Mouse (Mus musculus): ENCODE results near the gene Ankrd55. TPM values are rescaled to one million over a fixed set of nuclear protein-coding genes. Genes with fewer than 3 reads are reported as not detected.

The Ankrd55 gene
- polyA plus RNA-seq, 2 experiments = 1.0 to 1.6 TPM

- no peak for TF ChIP-seq POLR2A (IDR thresholded peaks at IDR 0.05; ENCODE audit: borderline replicate concordance, extremely low read depth, insufficient read depth, insufficient read length)
- Histone ChIP-seq H3K9me3 (ENCODE audit: control insufficient read depth, low read length) (no peaks in the 10 kb centered on the region), H3K27ac (replicated peaks; ENCODE audit: low read depth, low read length) (no peak overlapping the region), H3K27me3 (ENCODE audit: control insufficient read depth, insufficient read depth, low read length) (no peaks in the 10 kb centered on the region), H3K4me3 (replicated peaks; ENCODE audit: low read length) (no peak overlapping the region), H3K4me2 (replicated peaks; ENCODE audit: low read depth, low read length, severe bottlenecking) (no peak overlapping the region), H3K4me1 (ENCODE audit: control insufficient read depth, insufficient read depth, low read length) (peaks cover 8% of the 10 kb centered on the region; the same call in 1 of the 2 replicates), H3K9ac (ENCODE audit: low read depth, low read length, severe bottlenecking) (no peak overlapping the region), H3K36me3 (ENCODE audit: control insufficient read depth, insufficient read depth, low read length) (no peaks in the 10 kb centered on the region)
- 93% methylated on average over 2 of the region's 2 CpGs for WGBS
- DNase-seq (ENCODE audit: low spot score) (no peak), ATAC-seq (ENCODE audit: low FRiP score, low read depth) (no peak)
These were observed 105.1 kb downstream of the Ankrd55 start for GRCm38 (mm10) chr13:112393356-112393755.

- Histone ChIP-seq H3K4me2 (replicated peaks; ENCODE audit: low read depth, low read length, severe bottlenecking) (no peak overlapping the region), H3K9me3 (ENCODE audit: control insufficient read depth, low read length) (no peaks in the 10 kb centered on the region), H3K9ac (ENCODE audit: low read depth, low read length, severe bottlenecking) (no peak overlapping the region), H3K36me3 (ENCODE audit: control insufficient read depth, insufficient read depth, low read length) (no peaks in the 10 kb centered on the region), H3K4me1 (ENCODE audit: control insufficient read depth, insufficient read depth, low read length) (peaks cover 8% of the 10 kb centered on the region; the same call in 1 of the 2 replicates), H3K27me3 (ENCODE audit: control insufficient read depth, insufficient read depth, low read length) (no peaks in the 10 kb centered on the region), H3K27ac (replicated peaks; ENCODE audit: low read depth, low read length) (no peak overlapping the region), H3K4me3 (replicated peaks; ENCODE audit: low read length) (no peak overlapping the region)
- TF ChIP-seq POLR2A (IDR thresholded peaks at IDR 0.05; ENCODE audit: borderline replicate concordance, extremely low read depth, insufficient read depth, insufficient read length) = no peak
- no peak for ATAC-seq (ENCODE audit: low FRiP score, low read depth)
- 70% methylated on average over 9 of the region's 9 CpGs for WGBS
- no peak for DNase-seq (ENCODE audit: low spot score)
These were observed 106.0 kb downstream of the Ankrd55 start for GRCm38 (mm10) chr13:112394271-112394670.

GRCm38 (mm10) chr13:112404723-112405122 is 116.5 kb downstream of the Ankrd55 start:
- ATAC-seq (ENCODE audit: low FRiP score, low read depth) (no peak), DNase-seq (ENCODE audit: low spot score) (no peak)
- peaks cover 3% of the 10 kb centered on the region; the same call in 1 of the 2 replicates for H3K4me1 ChIP-seq (ENCODE audit: control insufficient read depth, insufficient read depth, low read length)
- H3K4me3 ChIP-seq (replicated peaks; ENCODE audit: low read length) = no peak overlapping the region
- H3K9me3 ChIP-seq (ENCODE audit: control insufficient read depth, low read length) = no peaks in the 10 kb centered on the region
- H3K9ac ChIP-seq (ENCODE audit: low read depth, low read length, severe bottlenecking) = no peak overlapping the region
- no peak overlapping the region for H3K27ac ChIP-seq (replicated peaks; ENCODE audit: low read depth, low read length)
- 63% methylated on average over 3 of the region's 3 CpGs for WGBS
- no peaks in the 10 kb centered on the region for H3K36me3 ChIP-seq (ENCODE audit: control insufficient read depth, insufficient read depth, low read length)
- no peak overlapping the region for H3K4me2 ChIP-seq (replicated peaks; ENCODE audit: low read depth, low read length, severe bottlenecking)
- H3K27me3 ChIP-seq (ENCODE audit: control insufficient read depth, insufficient read depth, low read length) = no peaks in the 10 kb centered on the region
- no peak for TF ChIP-seq POLR2A (IDR thresholded peaks at IDR 0.05; ENCODE audit: borderline replicate concordance, extremely low read depth, insufficient read depth, insufficient read length)

- Histone ChIP-seq H3K4me3 (replicated peaks; ENCODE audit: low read length) (no peak overlapping the region), H3K27ac (replicated peaks; ENCODE audit: low read depth, low read length) (no peak overlapping the region), H3K9ac (ENCODE audit: low read depth, low read length, severe bottlenecking) (no peak overlapping the region), H3K27me3 (ENCODE audit: control insufficient read depth, insufficient read depth, low read length) (no peaks in the 10 kb centered on the region), H3K4me1 (ENCODE audit: control insufficient read depth, insufficient read depth, low read length) (peaks cover 3% of the 10 kb centered on the region; the same call in 1 of the 2 replicates), H3K9me3 (ENCODE audit: control insufficient read depth, low read length) (no peaks in the 10 kb centered on the region), H3K4me2 (replicated peaks; ENCODE audit: low read depth, low read length, severe bottlenecking) (no peak overlapping the region), H3K36me3 (ENCODE audit: control insufficient read depth, insufficient read depth, low read length) (no peaks in the 10 kb centered on the region)
- 51% methylated on average over 1 of the region's 1 CpGs for WGBS
- TF ChIP-seq POLR2A (IDR thresholded peaks at IDR 0.05; ENCODE audit: borderline replicate concordance, extremely low read depth, insufficient read depth, insufficient read length) = no peak
- DNase-seq (ENCODE audit: low spot score) = no peak
- no peak for ATAC-seq (ENCODE audit: low FRiP score, low read depth)
These were observed 116.9 kb downstream of the Ankrd55 start for GRCm38 (mm10) chr13:112405184-112405583.

- no peak for TF ChIP-seq POLR2A (IDR thresholded peaks at IDR 0.05; ENCODE audit: borderline replicate concordance, extremely low read depth, insufficient read depth, insufficient read length)
- no peak for DNase-seq (ENCODE audit: low spot score)
- no peak for ATAC-seq (ENCODE audit: low FRiP score, low read depth)
- Histone ChIP-seq H3K27me3 (ENCODE audit: control insufficient read depth, insufficient read depth, low read length) (no peaks in the 10 kb centered on the region), H3K4me1 (ENCODE audit: control insufficient read depth, insufficient read depth, low read length) (peaks cover 3% of the 10 kb centered on the region; the same call in 1 of the 2 replicates), H3K36me3 (ENCODE audit: control insufficient read depth, insufficient read depth, low read length) (no peaks in the 10 kb centered on the region), H3K4me2 (replicated peaks; ENCODE audit: low read depth, low read length, severe bottlenecking) (no peak overlapping the region), H3K9ac (ENCODE audit: low read depth, low read length, severe bottlenecking) (no peak overlapping the region), H3K9me3 (ENCODE audit: control insufficient read depth, low read length) (no peaks in the 10 kb centered on the region), H3K4me3 (replicated peaks; ENCODE audit: low read length) (no peak overlapping the region), H3K27ac (replicated peaks; ENCODE audit: low read depth, low read length) (no peak overlapping the region)
- 78% methylated on average over 2 of the region's 2 CpGs for WGBS
These were observed 118.4 kb downstream of the Ankrd55 start for GRCm38 (mm10) chr13:112406618-112407017.

Measured in limb, embryonic 14.5 days (tissue).